Mouse (Mus musculus) MEL-GATA-1-ER (cell line): Measurements from ENCODE around the gene Gm428.
"Not testable (repeated sequence)": the region's sequence is repeated elsewhere in the genome, so short reads cannot be mapped to it uniquely, and the experiment has no call there.

Experiments
- DNase-seq: peaks from one replicate; pipeline ENCODE4 v3.0.0-alpha.2; 2012; ENCODE audit warnings: low read depth; ENCODE audit errors: extremely low read depth

Gene Gm428

DNA sequence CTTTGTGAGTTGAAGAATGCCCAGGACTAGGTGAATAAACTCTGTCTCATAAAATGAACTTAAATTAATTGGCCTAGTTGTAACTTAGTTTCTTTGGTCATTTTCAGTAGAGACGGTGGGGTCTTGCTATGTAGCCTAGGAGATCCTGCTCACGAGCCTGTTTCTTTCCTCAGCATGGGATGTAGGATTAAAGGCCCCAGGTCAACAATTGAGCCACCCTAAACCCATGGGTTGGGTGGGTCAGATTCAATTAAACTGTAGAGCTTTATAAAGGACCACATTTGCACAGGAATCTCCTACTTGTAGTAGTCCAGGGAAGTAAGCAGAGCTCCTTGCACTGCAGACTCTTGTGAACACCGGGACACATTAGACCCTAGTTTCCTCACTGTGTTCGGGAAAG is at the start of gene Gm428:
Gene Gm428, plus strand, starts transcription at position 301 of the 400 bp plus-strand sequence.
- not testable (repeated sequence) for DNase-seq

DNA sequence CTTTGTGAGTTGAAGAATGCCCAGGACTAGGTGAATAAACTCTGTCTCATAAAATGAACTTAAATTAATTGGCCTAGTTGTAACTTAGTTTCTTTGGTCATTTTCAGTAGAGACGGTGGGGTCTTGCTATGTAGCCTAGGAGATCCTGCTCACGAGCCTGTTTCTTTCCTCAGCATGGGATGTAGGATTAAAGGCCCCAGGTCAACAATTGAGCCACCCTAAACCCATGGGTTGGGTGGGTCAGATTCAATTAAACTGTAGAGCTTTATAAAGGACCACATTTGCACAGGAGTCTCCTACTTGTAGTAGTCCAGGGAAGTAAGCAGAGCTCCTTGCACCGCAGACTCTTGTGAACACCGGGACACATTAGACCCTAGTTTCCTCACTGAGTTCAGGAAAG is 45.5 kb upstream of the Gm428 start, which contains the start of gene Gm11236:
Gene Gm11236, plus strand, starts transcription at position 301 of the 400 bp plus-strand sequence.
- DNase-seq, result not testable (repeated sequence)

DNA sequence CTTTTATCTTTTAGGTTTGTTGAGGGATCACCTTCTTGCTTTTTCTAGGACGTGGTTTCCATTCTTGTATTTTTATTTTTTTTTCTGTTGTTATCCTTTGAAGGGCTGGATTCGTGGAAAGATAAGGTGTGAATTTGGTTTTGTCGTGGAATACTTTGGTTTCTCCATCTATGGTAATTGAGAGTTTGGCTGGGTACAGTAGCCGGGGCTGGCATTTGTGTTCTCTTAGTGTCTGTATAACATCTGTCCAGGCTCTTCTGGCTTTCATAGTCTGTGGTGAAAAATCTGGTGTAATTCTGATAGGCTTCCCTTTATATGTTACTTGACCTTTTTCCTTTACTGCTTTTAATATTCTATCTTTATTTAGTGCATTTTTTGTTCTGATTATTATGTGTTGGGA is 21.5 kb upstream of the Gm428 start:
- DNase-seq, result not testable (repeated sequence)

DNA sequence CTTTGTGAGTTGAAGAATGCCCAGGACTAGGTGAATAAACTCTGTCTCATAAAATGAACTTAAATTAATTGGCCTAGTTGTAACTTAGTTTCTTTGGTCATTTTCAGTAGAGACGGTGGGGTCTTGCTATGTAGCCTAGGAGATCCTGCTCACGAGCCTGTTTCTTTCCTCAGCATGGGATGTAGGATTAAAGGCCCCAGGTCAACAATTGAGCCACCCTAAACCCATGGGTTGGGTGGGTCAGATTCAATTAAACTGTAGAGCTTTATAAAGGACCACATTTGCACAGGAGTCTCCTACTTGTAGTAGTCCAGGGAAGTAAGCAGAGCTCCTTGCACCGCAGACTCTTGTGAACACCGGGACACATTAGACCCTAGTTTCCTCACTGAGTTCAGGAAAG is 15.3 kb upstream of the Gm428 start, which contains the start of gene Gm11239:
Gene Gm11239, plus strand, starts transcription at position 301 of the 400 bp plus-strand sequence.
- DNase-seq, result not testable (repeated sequence)

DNA sequence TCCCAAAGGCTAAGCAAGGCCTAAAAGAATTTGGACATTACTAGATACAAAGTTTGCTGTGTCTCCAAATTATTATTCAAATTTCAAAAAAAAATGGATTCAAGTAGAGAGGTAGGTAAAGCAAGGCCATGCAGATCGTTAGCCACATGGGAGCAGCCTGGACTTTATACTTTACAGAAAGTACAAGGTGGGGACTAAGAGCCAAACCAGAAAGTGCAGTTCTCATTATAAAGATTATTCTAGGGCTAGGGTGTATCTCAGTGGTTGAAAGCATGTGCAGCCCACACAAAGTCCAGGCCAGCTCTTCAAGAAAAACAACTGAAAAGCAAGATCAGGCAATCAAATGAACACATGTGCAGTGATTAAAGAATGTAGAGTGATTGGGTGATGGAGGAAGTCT is 35.4 kb downstream of the Gm428 start:
- DNase-seq, result no peak

DNA sequence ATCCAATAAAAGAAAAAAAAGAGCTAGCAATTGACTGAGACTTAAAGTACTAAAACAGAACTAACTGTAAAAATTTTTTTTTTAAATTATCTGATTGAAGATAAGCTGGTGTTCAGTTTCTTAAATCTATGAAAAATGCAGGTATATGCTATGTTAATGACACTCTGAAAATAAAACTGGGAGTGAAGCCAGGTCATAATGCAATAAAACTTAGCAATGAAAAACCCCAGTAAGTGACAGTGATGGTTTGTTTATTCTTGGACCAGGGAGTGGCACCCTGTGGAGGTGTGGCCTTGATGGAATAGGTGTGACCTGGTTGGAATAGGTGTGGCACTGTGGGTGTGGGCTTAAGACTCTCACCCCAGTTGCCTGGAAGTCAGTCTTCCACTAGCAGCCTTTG is 36.5 kb downstream of the Gm428 start:
- DNase-seq, result no peak
